Mouse (Mus musculus): ENCODE data around the gene Ncbp3. TPM values are rescaled to one million over a fixed set of nuclear protein-coding genes. Genes with fewer than 3 reads are reported as not detected.

Ncbp3 gene
- polyA plus RNA-seq (2014; fragmentation: Nextera tagmentation; extraction: Ambion mirVana), result 11.3 and 11.9 TPM in 2 replicates

- DNase-seq (ENCODE audit: low spot score) (peak; percentile 98), ATAC-seq (replicated peaks; ENCODE audit: insufficient number of reproducible peaks, low FRiP score, low TSS enrichment, low read depth) (peak; percentile 92)
- WGBS, result under 1% methylated on average over 39 of the region's 39 CpGs
- Histone ChIP-seq H3K27ac (replicated peaks; ENCODE audit: low read depth, low read length) (peak within 1 kb of the TSS; percentile 72), H3K9ac (replicated peaks; ENCODE audit: low read length) (peak within 1 kb of the TSS; percentile 94), H3K4me1 (ENCODE audit: control insufficient read depth, insufficient read depth, low read length) (no peaks in the 10 kb centered on the region), H3K4me3 (ENCODE audit: low read depth, low read length) (peak within 1 kb of the TSS; percentile 88), H3K4me2 (ENCODE audit: low read depth, low read length) (peak within 1 kb of the TSS; percentile 58), H3K36me3 (replicated peaks; ENCODE audit: control insufficient read depth, insufficient read depth, low read depth, low read length) (no peaks in the 10 kb centered on the region), H3K27me3 (ENCODE audit: control insufficient read depth, insufficient read depth, low read length) (no peaks in the 10 kb centered on the region), H3K9me3 (replicated peaks; ENCODE audit: control insufficient read depth, low read length) (no peaks in the 10 kb centered on the region)
Measured at GRCm38 (mm10) chr11:73047542-73047996, at the start of gene Ncbp3. Ncbp3 (plus strand) TSS chr11:73047783.

- WGBS, result 40% methylated on average over 8 of the region's 8 CpGs
- Histone ChIP-seq H3K4me3 (ENCODE audit: low read depth, low read length) (no peak within 1 kb of the TSS), H3K4me1 (ENCODE audit: control insufficient read depth, insufficient read depth, low read length) (no peaks in the 10 kb centered on the region), H3K36me3 (replicated peaks; ENCODE audit: control insufficient read depth, insufficient read depth, low read depth, low read length) (no peaks in the 10 kb centered on the region), H3K9ac (replicated peaks; ENCODE audit: low read length) (no peak within 1 kb of the TSS), H3K4me2 (ENCODE audit: low read depth, low read length) (no peak within 1 kb of the TSS), H3K27ac (replicated peaks; ENCODE audit: low read depth, low read length) (no peak within 1 kb of the TSS), H3K27me3 (ENCODE audit: control insufficient read depth, insufficient read depth, low read length) (no peaks in the 10 kb centered on the region), H3K9me3 (replicated peaks; ENCODE audit: control insufficient read depth, low read length) (no peaks in the 10 kb centered on the region)
- 0 out of 2 replicates have a peak, but pooled peaks have one; percentile 10 for ATAC-seq (replicated peaks; ENCODE audit: insufficient number of reproducible peaks, low FRiP score, low TSS enrichment, low read depth)
- no peak for DNase-seq (ENCODE audit: low spot score)
Measured at GRCm38 (mm10) chr11:72998771-72999170, 48.8 kb upstream of the Ncbp3 start, which contains the start of gene P2rx1. P2rx1 (plus strand) TSS chr11:72999103.

GRCm38 (mm10) chr11:73001029-73001428 lies 46.6 kb upstream of the Ncbp3 start:
- Histone ChIP-seq H3K9me3 (replicated peaks; ENCODE audit: control insufficient read depth, low read length) (no peaks in the 10 kb centered on the region), H3K36me3 (replicated peaks; ENCODE audit: control insufficient read depth, insufficient read depth, low read depth, low read length) (no peaks in the 10 kb centered on the region), H3K27ac (replicated peaks; ENCODE audit: low read depth, low read length) (no peak overlapping the region), H3K4me1 (ENCODE audit: control insufficient read depth, insufficient read depth, low read length) (no peaks in the 10 kb centered on the region), H3K4me3 (ENCODE audit: low read depth, low read length) (no peak overlapping the region), H3K4me2 (ENCODE audit: low read depth, low read length) (no peak overlapping the region), H3K27me3 (ENCODE audit: control insufficient read depth, insufficient read depth, low read length) (no peaks in the 10 kb centered on the region), H3K9ac (replicated peaks; ENCODE audit: low read length) (no peak overlapping the region)
- 15% methylated on average over 6 of the region's 6 CpGs for WGBS
- no peak for ATAC-seq (replicated peaks; ENCODE audit: insufficient number of reproducible peaks, low FRiP score, low TSS enrichment, low read depth)
- DNase-seq (ENCODE audit: low spot score), result peak; percentile 72

- H3K36me3 ChIP-seq (replicated peaks; ENCODE audit: control insufficient read depth, insufficient read depth, low read depth, low read length), result no peaks in the 10 kb centered on the region
- ATAC-seq (replicated peaks; ENCODE audit: insufficient number of reproducible peaks, low FRiP score, low TSS enrichment, low read depth), result no peak
- DNase-seq (ENCODE audit: low spot score), result peak; percentile 82
- no peak overlapping the region for H3K27ac ChIP-seq (replicated peaks; ENCODE audit: low read depth, low read length)
- WGBS, result 12% methylated on average over 2 of the region's 2 CpGs
- H3K4me1 ChIP-seq (ENCODE audit: control insufficient read depth, insufficient read depth, low read length), result no peaks in the 10 kb centered on the region
- no peaks in the 10 kb centered on the region; the same call in 1 of the 2 replicates for H3K27me3 ChIP-seq (ENCODE audit: control insufficient read depth, insufficient read depth, low read length)
- no peak overlapping the region for H3K4me3 ChIP-seq (ENCODE audit: low read depth, low read length)
- no peaks in the 10 kb centered on the region for H3K9me3 ChIP-seq (replicated peaks; ENCODE audit: control insufficient read depth, low read length)
- H3K4me2 ChIP-seq (ENCODE audit: low read depth, low read length), result no peak overlapping the region
- H3K9ac ChIP-seq (replicated peaks; ENCODE audit: low read length), result 0 out of 2 replicates have a peak overlapping the region, but pooled peaks have one; percentile 4
Measured at GRCm38 (mm10) chr11:73006377-73006776, 41.2 kb upstream of the Ncbp3 start.

- Histone ChIP-seq H3K27me3 (ENCODE audit: control insufficient read depth, insufficient read depth, low read length) (no peaks in the 10 kb centered on the region; the same call in 1 of the 2 replicates), H3K36me3 (replicated peaks; ENCODE audit: control insufficient read depth, insufficient read depth, low read depth, low read length) (no peaks in the 10 kb centered on the region), H3K9ac (replicated peaks; ENCODE audit: low read length) (no peak overlapping the region), H3K4me1 (ENCODE audit: control insufficient read depth, insufficient read depth, low read length) (no peaks in the 10 kb centered on the region), H3K4me2 (ENCODE audit: low read depth, low read length) (no peak overlapping the region), H3K9me3 (replicated peaks; ENCODE audit: control insufficient read depth, low read length) (no peaks in the 10 kb centered on the region), H3K27ac (replicated peaks; ENCODE audit: low read depth, low read length) (no peak overlapping the region), H3K4me3 (ENCODE audit: low read depth, low read length) (no peak overlapping the region)
- DNase-seq (ENCODE audit: low spot score), result no peak
- no peak for ATAC-seq (replicated peaks; ENCODE audit: insufficient number of reproducible peaks, low FRiP score, low TSS enrichment, low read depth)
- WGBS, result 69% methylated on average over 3 of the region's 3 CpGs
Measured at GRCm38 (mm10) chr11:73007113-73007512, 40.5 kb upstream of the Ncbp3 start.

- H3K4me1 ChIP-seq (ENCODE audit: control insufficient read depth, insufficient read depth, low read length), result no peaks in the 10 kb centered on the region
- WGBS, result 64% methylated on average over 11 of the region's 11 CpGs
- H3K9ac ChIP-seq (replicated peaks; ENCODE audit: low read length), result no peak overlapping the region
- no peak overlapping the region for H3K4me3 ChIP-seq (ENCODE audit: low read depth, low read length)
- H3K27me3 ChIP-seq (ENCODE audit: control insufficient read depth, insufficient read depth, low read length), result no peaks in the 10 kb centered on the region; the same call in 1 of the 2 replicates
- ATAC-seq (replicated peaks; ENCODE audit: insufficient number of reproducible peaks, low FRiP score, low TSS enrichment, low read depth), result no peak
- peak; percentile 73 for DNase-seq (ENCODE audit: low spot score)
- no peaks in the 10 kb centered on the region for H3K9me3 ChIP-seq (replicated peaks; ENCODE audit: control insufficient read depth, low read length)
- no peak overlapping the region for H3K4me2 ChIP-seq (ENCODE audit: low read depth, low read length)
- no peak overlapping the region for H3K27ac ChIP-seq (replicated peaks; ENCODE audit: low read depth, low read length)
- no peaks in the 10 kb centered on the region for H3K36me3 ChIP-seq (replicated peaks; ENCODE audit: control insufficient read depth, insufficient read depth, low read depth, low read length)
Measured at GRCm38 (mm10) chr11:73007698-73008481, 39.7 kb upstream of the Ncbp3 start.

GRCm38 (mm10) chr11:73008826-73009225 lies 38.8 kb upstream of the Ncbp3 start:
- no peak overlapping the region for H3K4me2 ChIP-seq (ENCODE audit: low read depth, low read length)
- no peak overlapping the region for H3K4me3 ChIP-seq (ENCODE audit: low read depth, low read length)
- no peaks in the 10 kb centered on the region for H3K9me3 ChIP-seq (replicated peaks; ENCODE audit: control insufficient read depth, low read length)
- WGBS, result 71% methylated on average over 2 of the region's 2 CpGs
- DNase-seq (ENCODE audit: low spot score), result no peak
- no peaks in the 10 kb centered on the region for H3K36me3 ChIP-seq (replicated peaks; ENCODE audit: control insufficient read depth, insufficient read depth, low read depth, low read length)
- H3K4me1 ChIP-seq (ENCODE audit: control insufficient read depth, insufficient read depth, low read length), result no peaks in the 10 kb centered on the region
- ATAC-seq (replicated peaks; ENCODE audit: insufficient number of reproducible peaks, low FRiP score, low TSS enrichment, low read depth), result no peak
- no peaks in the 10 kb centered on the region; the same call in 1 of the 2 replicates for H3K27me3 ChIP-seq (ENCODE audit: control insufficient read depth, insufficient read depth, low read length)
- H3K27ac ChIP-seq (replicated peaks; ENCODE audit: low read depth, low read length), result no peak overlapping the region
- H3K9ac ChIP-seq (replicated peaks; ENCODE audit: low read length), result no peak overlapping the region
